Mouse (Mus musculus) MEL (cell line): ENCODE results near the gene Bscl2.

Experiments used
- CHD2 ChIP-seq: IDR thresholded peaks from 2 replicates; pipeline ENCODE4 v1.6.1; 2011; ENCODE audit warnings: low read length, improper control_type of control experiment
- CTCF ChIP-seq, 3 experiments: IDR thresholded peaks in 2 of 3; conservative IDR thresholded peaks in 1 of 3; 2 replicates each; pipeline ENCODE4 v1.5.1; 2011 to 2012; ENCODE audit warnings: low read length in 3 of 3, low read depth in 2 of 3, mild to moderate bottlenecking in 2 of 3, improper control_type of control experiment in 1 of 3, inconsistent platforms in 1 of 3, mixed read lengths in 1 of 3, moderate library complexity in 1 of 3; ENCODE audit not compliant: control insufficient read depth in 1 of 3, insufficient read depth in 1 of 3, poor library complexity in 1 of 3, severe bottlenecking in 1 of 3
- EP300 ChIP-seq, 2 experiments: IDR thresholded peaks; 2 replicates each; pipeline ENCODE4 v1.6.1; 2011; ENCODE audit warnings: improper control_type of control experiment in 2 of 2, low read length in 2 of 2, low read depth in 1 of 2, mild to moderate bottlenecking in 1 of 2
- ETS1 ChIP-seq: IDR thresholded peaks from 2 replicates; pipeline ENCODE4 v1.6.1; 2012; ENCODE audit warnings: low read depth, mild to moderate bottlenecking, inconsistent platforms, low read length, improper control_type of control experiment, moderate library complexity
- HCFC1 ChIP-seq: IDR thresholded peaks from 2 replicates; pipeline ENCODE4 v1.6.1; 2012; ENCODE audit warnings: low read depth, mild to moderate bottlenecking, inconsistent platforms, low read length, improper control_type of control experiment, moderate library complexity
- JUND ChIP-seq: IDR thresholded peaks from 2 replicates; pipeline ENCODE4 v1.6.1; 2011; ENCODE audit warnings: low read depth, mild to moderate bottlenecking, improper control_type of control experiment, low read length
- MAFK ChIP-seq: IDR thresholded peaks from 2 replicates; pipeline ENCODE4 v1.6.1; 2011; ENCODE audit warnings: low read depth, mild to moderate bottlenecking, low read length, improper control_type of control experiment, borderline replicate concordance
- MXI1 ChIP-seq: IDR thresholded peaks from 2 replicates; pipeline ENCODE4 v1.6.1; 2011; ENCODE audit warnings: mild to moderate bottlenecking, low read depth, low read length, improper control_type of control experiment
- POLR2A ChIP-seq, 2 experiments: IDR thresholded peaks; 2 replicates each; pipeline ENCODE4 v1.6.1; 2011 to 2012; ENCODE audit warnings: low read length in 2 of 2, mild to moderate bottlenecking in 2 of 2, control low read depth in 1 of 2, improper control_type of control experiment in 1 of 2, low read depth in 1 of 2, moderate library complexity in 1 of 2; ENCODE audit not compliant: control insufficient read depth in 1 of 2, insufficient read depth in 1 of 2, poor library complexity in 1 of 2
- POLR2AphosphoS2 ChIP-seq: IDR thresholded peaks from 2 replicates; pipeline ENCODE4 v1.6.1; 2011; ENCODE audit warnings: low read length, improper control_type of control experiment
- TAL1 ChIP-seq: IDR thresholded peaks from 2 replicates; pipeline ENCODE4 v1.6.1; 2012; ENCODE audit warnings: mild to moderate bottlenecking, inconsistent platforms, low read length, moderate library complexity, mixed read lengths
- USF1 ChIP-seq: IDR thresholded peaks from 2 replicates; pipeline ENCODE4 v1.6.1; 2014; ENCODE audit warnings: low read depth, mild to moderate bottlenecking, inconsistent platforms, low read length, improper control_type of control experiment, moderate library complexity
- ZC3H11A ChIP-seq: IDR thresholded peaks from 2 replicates; pipeline ENCODE4 v1.6.1; 2012; ENCODE audit warnings: low read depth, mild to moderate bottlenecking, inconsistent platforms, low read length, improper control_type of control experiment

GRCm38 (mm10) chr19:8888511-8889385, 51.5 kb downstream of the Bscl2 start, which contains the start of the genes 1810009A15Rik and Gm49416:
- TF ChIP-seq USF1, result peak; percentile 58; the same call in 1 of the 2 replicates
- TF ChIP-seq CTCF (IDR thresholded peaks at IDR 0.05 in 2 of 3, conservative IDR thresholded peaks at IDR 0.05 in 1 of 3; ENCODE audit: control insufficient read depth in 1 of 3, insufficient read depth in 1 of 3, low read depth in 2 of 3, low read length in 3 of 3, poor library complexity in 1 of 3, severe bottlenecking in 1 of 3), result no peak
- no peak for TF ChIP-seq ZC3H11A
- no peak for TF ChIP-seq ETS1
- TF ChIP-seq POLR2AphosphoS2, result peak; percentile 69; the same call in 1 of the 2 replicates
- no peak for TF ChIP-seq JUND
- TF ChIP-seq TAL1, result no peak
- peak; percentile 85 to 99; a peak in 3 of 4 replicates for TF ChIP-seq POLR2A (IDR thresholded peaks at IDR 0.05; ENCODE audit: control insufficient read depth in 1 of 2, insufficient read depth in 1 of 2, low read depth in 1 of 2, low read length in 2 of 2, poor library complexity in 1 of 2)
- TF ChIP-seq HCFC1, result peak; percentile 89
- no peak for TF ChIP-seq EP300 (IDR thresholded peaks at IDR 0.05; ENCODE audit: low read depth in 1 of 2, low read length in 2 of 2)
- TF ChIP-seq MXI1, result peak; percentile 75
- no peak for TF ChIP-seq CHD2
- no peak for TF ChIP-seq MAFK
